Mouse (Mus musculus) urinary bladder, adult 18-20 months (tissue): ENCODE measurements at regions not wholly inside any gene's neighbourhood (a gene's known extent, or its start where the extent isn't known, plus 50 kb on each side); places are given as distances from the start of the nearest gene placed in this dataset.

ENCODE experiments used
- DNase-seq, 2 experiments: peaks; one replicate each; pipeline ENCODE4 v3.0.0; 2022; ENCODE audit warnings: low spot score in 2 of 2, mixed read lengths in 2 of 2

DNA sequence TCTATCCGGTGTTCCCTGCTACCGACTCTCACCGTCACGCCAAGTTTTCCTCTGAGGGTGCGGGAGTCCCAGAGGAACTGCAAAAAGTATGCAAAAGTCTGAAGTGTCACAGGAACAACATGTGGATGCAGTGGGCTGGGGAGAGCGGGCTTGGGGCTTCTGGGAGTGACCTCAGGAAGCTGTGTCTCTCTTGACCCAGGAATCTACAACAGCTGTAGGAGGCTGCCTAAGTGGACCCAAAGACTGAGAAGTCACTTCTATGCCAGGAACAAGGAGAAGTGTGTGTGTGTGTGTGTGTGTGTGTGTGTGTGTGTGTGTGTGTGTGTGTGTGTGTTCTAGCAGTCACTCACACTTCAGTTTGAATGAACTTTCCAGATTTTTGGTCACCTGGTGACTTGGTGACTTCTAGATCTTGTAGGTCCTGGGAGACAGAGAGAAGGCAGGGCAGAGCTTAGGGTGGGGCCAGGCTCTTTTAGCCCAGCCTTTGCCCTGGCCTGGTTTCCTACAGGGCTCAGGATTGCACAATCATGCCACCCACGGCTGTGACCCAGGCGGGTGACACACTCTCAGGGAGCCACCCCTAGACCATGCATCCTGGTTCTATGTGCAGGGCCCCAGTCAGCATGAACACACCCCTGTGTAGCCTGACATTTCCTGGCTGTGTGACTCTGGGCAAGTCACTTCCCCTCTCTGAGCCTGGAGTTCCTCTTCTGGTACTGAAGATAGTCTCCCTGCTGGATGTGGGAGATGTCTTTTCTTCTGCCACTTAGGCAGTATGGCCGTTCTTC lies 70.2 kb upstream of the Tmem189 start:
- DNase-seq, result peak in 1 of 2 experiments; percentile 75

DNA sequence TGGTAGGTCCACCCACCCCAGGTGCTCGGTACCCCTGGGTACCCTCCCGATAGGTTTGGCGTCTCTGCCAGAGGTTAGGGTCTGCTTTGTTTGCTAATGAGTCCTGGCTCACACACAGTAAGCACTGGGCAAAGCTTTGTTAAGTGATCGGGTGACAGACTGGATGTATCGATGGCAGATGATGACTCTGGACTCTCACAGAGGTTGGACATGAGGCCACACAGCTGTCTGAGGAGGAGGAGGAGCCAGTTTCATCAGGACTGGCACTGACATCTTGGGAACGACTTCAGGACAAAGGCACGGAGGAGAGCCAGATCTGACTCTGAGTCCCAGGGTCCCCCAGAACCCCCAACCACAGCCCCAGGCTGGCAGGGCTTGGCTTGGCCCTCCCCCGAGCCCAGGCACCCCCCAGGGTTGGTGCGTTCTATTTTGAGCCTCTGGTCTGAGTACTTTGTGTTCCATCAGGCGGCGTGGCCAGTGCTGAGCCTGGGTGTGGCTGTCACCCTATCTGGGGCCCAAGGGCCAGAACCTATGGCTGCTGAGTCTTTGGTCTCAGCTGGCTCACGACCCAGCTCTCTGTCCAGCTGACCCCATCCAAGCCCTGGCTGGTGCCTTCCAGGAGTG lies 67.6 kb upstream of the Tmem189 start:
- no peak for DNase-seq

DNA sequence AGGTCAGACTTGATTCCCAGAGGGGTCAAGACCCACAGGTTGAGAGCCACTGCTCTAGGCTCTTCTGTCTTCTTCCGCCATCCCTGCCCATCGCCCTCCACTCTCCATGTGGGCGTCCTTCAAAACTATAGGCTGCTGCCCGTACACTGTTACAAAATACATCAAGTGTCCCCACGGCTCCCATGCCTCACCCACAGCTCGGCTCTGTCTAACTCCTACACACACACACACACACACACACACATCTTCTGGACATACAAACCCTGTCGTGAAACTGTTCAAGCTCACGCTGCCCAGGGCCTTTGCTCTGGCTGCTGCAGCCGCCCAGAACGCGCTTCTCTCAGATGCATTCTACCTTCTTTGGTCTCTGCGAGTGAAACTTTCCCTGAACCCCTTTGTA lies 67.1 kb upstream of the Tmem189 start:
- DNase-seq, result no peak

DNA sequence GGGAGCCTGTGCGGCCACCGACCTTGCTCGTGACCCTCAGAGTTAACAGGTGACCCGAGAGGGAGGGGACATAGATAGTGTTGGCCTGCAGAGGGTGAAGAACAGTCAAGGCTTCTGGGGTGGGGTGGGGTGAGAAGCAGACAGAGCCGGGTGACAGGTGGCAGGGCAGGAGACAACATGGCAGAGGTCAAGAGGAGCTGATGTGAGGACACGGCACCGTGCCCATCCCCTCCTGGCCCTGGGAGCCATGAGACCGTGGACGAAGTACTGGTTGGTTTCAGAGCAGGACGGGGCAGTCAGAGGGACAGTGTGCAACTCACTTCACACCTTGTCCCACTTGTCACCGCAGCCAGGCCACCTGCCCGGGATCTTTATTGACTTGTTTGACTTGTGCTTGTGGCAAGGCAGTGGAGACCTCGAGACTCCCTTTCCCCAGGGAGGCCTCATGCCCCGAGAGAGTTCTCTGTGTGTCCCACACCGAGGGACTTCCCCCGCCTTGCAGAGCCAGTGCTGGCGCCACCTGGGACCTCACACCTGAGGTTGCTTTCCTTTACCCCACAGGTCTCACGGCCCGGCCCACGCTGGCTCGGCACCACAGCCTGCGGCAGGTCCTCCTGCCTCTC lies 65.4 kb upstream of the Tmem189 start:
- DNase-seq, result no peak

DNA sequence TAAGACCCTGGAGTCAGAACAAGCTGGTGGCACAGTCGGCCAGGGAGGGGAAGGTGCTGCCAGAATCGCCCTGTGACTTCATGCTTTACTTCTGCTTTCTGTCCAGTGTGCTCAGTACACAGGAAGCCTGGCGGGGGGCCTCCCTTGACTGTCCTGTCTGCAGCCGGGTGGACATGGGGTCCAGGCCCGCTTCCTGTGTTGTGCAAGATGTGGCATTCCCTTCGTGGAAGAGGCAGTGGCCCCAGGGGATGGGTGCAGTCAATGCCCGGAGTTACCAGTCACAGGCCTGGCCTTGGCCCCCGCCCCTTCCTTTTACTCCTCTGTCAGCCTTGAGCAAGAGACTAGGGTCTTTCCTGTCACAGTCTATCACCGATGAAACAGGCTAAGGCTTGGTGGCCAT lies 64.3 kb upstream of the Tmem189 start:
- no peak for DNase-seq

DNA sequence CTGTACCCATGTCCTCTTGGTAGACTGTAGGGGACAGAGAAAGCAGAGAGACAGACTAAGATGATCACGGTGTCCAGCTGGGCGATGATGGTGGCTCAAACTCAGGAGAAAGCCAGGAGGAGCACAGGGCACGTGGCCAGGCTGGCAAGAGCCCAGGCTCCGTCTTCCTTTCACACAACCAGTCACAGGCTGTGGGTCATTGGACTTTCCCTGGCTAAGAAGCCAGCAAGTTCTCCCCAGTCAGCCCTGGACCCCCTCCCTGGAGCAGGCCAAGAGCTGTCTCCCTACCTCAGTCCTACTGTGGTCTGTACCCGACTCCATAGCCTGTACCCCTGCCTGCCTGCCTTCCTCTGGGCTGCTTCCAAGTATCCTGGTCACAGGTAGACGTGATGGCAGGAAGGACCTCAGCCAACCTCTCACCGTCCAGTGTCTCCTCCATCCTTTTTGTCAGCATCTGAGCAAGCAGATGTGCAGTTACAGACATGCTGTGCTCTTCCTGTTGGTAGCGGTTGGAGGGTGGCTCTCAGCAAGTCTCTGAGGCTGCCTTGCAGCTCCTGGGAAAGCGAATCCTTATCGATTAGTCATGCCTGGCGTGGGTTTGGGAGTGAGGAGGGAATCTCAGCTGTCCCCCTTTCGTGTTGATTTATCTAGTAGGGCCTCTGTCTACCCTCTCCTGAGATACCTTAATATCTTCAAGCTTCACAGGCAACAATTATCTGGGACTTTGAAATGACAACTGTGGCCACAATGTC lies 63.4 kb upstream of the Tmem189 start:
- DNase-seq, result no peak

DNA sequence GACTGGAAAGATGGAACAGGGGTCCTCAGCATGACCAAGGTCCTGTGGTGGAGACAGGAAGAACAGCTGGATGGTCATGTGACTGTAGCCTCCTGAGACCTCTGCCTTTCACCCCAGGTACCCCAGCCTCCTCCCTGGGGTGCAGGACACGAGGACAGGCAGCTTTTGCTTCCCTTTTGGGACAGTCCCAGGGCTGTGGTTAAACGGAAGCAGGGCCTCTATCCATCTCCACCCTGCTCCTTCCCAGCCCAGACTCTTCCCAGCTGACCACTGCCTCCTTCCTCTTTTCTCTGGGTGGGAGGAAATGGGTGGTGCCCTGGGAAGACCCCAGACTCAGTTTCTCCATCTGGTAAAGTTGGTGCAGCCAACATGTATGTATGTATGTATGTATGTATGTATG lies 62.0 kb upstream of the Tmem189 start:
- DNase-seq, result no peak

DNA sequence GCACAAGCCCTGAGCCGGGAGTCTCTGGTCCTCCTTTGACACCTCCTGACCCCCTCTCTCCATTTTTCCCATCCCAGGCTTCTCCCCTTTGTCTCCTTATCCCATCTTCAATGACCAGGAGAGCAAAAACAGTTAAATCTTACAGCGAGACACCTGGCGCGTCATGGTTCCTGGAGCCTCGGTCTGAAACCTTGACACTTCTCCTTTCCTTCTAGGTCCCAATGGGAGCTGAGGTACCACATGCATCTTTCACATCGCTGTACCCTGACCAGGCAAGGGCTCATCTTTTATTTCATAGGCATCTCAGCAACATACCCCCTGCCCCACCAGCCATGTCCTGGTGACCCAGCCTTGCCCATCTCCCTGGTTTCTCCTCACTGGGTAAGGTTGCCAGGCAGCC lies 58.7 kb upstream of the Tmem189 start:
- no peak for DNase-seq

DNA sequence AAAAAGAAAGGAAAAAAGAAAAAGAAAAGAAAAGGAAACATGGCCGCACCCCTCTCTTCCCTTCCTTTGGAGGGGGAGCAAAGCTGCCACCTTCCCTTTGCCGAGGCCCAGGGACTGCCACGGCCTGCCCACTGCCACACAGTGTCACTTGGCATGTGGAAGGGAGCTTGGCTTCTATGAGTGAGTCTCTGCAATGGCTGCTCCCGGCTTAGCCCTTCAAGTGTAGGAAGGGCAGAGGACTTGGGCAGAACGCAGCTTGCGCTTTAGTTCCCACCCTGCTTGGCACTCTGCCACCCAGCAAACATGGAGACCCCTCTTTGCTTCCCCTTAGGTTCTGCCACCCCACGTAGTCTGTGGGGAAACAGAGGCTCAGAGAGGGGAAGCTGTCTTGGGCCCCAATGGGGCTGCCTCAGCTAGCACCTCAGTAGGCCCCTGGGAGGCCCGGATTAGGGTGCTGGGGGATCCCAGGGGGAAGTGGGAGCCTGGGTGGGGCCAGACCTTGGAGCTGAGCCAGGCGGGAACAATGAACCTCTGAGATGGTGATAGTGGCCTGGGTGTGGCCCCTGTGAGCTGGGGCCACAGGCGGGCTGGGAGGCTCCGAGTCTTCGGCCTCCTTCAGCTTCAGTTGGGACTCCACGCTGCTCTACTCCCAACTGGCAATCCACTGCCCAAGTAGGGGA lies 57.7 kb upstream of the Tmem189 start:
- DNase-seq, result no peak

DNA sequence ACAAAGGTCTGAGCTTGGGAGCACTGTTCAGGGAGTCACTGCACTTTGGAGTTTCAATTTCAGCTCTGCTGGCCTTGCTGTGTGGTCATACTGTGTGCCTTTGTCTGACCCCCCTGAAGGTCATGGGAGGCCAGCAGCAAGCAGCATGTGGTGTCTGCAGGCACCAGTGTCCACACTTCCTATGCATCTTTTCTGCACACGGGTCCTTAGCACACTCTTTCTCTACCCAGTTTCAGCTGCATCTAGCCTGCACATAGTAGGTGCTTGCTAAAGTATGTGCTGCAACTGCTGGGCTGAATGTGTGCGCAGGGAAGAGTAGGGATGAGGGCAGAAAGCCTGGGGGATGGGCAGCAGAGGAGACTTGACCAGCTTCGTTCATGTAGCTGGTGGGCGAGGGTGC lies 56.7 kb upstream of the Tmem189 start:
- DNase-seq, result no peak

DNA sequence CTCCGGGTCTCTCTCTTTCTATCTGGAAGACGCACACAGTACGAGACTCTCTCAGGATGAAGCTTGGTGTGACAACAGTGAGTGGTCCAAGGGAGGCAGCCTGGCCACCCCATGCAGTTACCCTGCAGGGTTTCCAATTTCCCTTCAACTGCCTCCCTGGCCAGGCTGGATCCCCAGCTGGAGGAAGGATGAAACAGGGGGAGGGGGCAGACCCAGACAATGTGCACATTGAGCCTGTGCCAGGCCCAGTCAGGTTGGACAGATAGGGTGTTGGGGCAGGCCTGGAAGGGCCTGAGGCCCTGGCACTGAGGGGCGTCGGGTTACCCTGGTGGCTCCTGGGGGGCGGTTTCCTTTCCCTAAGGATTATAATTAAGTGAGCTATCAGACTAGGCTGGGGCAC lies 55.8 kb upstream of the Tmem189 start:
- no peak for DNase-seq

DNA sequence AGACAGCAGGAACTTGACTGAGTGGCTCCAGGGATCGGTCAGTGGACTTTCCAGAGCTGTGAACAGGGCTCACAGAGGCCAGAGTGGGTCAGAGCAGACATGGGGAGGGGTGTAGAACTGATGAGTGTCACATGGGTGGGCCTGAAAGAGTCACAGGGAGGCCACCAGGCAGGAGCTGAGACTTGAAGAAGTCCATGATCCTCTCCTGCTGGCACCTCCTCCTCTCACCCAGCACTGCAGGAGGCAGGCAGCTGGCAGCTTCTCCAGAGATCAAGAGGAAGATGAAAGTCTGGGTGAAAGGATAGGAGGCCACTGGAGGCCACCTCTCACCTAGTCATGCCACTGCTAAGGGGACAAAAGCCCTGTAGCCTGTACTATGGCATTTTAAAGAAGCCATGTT lies 54.5 kb upstream of the Tmem189 start:
- DNase-seq, result no peak

DNA sequence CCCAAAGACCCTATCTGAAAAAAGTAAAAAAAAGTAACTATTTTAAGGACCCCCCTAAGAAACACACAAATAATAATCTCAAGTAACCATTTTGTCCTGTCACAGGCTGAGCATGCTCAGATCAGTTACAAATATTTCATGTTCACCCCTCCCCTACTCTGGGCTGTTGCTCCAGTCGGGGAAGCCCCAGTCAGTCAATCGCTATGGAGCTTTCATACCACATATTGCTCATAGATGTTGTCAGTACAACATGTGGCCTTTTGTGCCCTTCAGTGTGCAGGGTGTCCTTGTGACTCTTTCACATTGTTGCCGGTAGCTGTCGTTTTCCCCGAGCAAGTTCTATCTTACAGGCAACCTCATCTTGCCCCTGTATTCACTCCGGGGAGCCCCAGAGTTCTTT lies 52.9 kb upstream of the Tmem189 start:
- no peak for DNase-seq

DNA sequence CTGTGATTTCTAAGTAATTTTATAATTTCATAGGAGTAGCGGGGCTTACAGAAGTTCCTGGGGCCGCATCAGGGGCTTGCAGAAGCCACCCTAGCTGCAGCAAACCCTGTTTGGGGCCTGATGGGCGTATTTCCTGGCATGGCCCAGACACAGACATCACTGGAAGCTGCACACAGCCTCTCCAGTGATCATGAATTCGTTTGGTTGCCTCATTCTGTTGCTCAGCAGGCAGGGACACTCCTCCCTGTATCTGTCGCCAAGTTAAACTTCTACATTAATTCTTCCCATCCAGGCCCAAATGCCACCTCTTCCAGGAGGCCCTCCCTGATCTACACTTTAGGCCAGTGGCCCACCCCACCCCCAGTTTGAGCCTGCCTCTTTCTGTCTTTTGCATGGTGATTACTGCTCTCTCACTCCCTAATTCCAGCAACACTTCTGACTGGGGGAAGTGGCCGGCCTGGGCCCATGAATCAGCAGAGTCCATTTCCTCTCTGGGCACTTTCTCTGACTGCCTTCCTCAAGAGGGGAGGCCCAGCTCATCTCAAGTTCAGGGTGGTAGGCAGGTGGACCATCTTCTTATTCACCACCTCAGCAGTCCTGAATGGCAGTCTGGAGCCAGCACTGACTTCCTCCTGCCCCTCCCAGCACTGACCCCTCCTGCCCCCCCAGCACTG lies 51.0 kb upstream of the Tmem189 start:
- DNase-seq, result no peak
